Mouse (Mus musculus): Measurements from ENCODE around the gene Myl3.
A peak's percentile ranks its signal among the peaks of the same experiment; 100 is the strongest.

Myl3 gene

GRCm38 (mm10) chr9:110763405-110763804 is 21.7 kb downstream of the Myl3 start:
- no peak for DNase-seq

- DNase-seq, result no peak
These were observed 30.7 kb downstream of the Myl3 start for GRCm38 (mm10) chr9:110772336-110772735.

GRCm38 (mm10) chr9:110774403-110775268 is 33.0 kb downstream of the Myl3 start:
- DNase-seq, result no peak

GRCm38 (mm10) chr9:110775269-110776022 is 33.8 kb downstream of the Myl3 start:
- no peak for DNase-seq

GRCm38 (mm10) chr9:110778100-110778499 is 36.4 kb downstream of the Myl3 start:
- DNase-seq, result no peak

GRCm38 (mm10) chr9:110778559-110778958 is 36.9 kb downstream of the Myl3 start:
- no peak for DNase-seq

- no peak for DNase-seq
These were observed 37.7 kb downstream of the Myl3 start for GRCm38 (mm10) chr9:110779242-110779913.

GRCm38 (mm10) chr9:110781256-110781721 is 39.6 kb downstream of the Myl3 start:
- peak; percentile 90 to 93 for DNase-seq

GRCm38 (mm10) chr9:110781731-110782130 is 40.1 kb downstream of the Myl3 start:
- peak; percentile 84 to 89 for DNase-seq

GRCm38 (mm10) chr9:110783611-110784010 is 42.0 kb downstream of the Myl3 start:
- DNase-seq, result no peak

GRCm38 (mm10) chr9:110788169-110788568 is 46.5 kb downstream of the Myl3 start:
- DNase-seq, result no peak

- DNase-seq, result peak; percentile 48 to 72
These were observed 48.8 kb downstream of the Myl3 start for GRCm38 (mm10) chr9:110790462-110790861.

- DNase-seq, result no peak
These were observed 55.4 kb downstream of the Myl3 start for GRCm38 (mm10) chr9:110797013-110797412.

- DNase-seq, result no peak
These were observed 56.2 kb downstream of the Myl3 start, which contains the start of gene Prss42 for GRCm38 (mm10) chr9:110797866-110798265. TSS of gene Prss42 (plus strand) at chr9:110798166.

- no peak for DNase-seq
These were observed 59.3 kb downstream of the Myl3 start for GRCm38 (mm10) chr9:110800834-110801479.

GRCm38 (mm10) chr9:110803294-110803693 is 61.6 kb downstream of the Myl3 start:
- DNase-seq, result no peak

GRCm38 (mm10) chr9:110810051-110810450 is 68.4 kb downstream of the Myl3 start:
- no peak for DNase-seq

- no peak for DNase-seq
These were observed 72.1 kb downstream of the Myl3 start, which contains the start of gene Prss44 for GRCm38 (mm10) chr9:110813789-110814188. TSS of gene Prss44 (plus strand) at chr9:110813994.

Measured in lung, adult 18-20 months (tissue).